Mouse (Mus musculus) C2C12 (cell line): ENCODE measurements at regions not wholly inside any gene's neighbourhood (a gene's known extent, or its start where the extent isn't known, plus 50 kb on each side); places are given as distances from the start of the nearest gene placed in this dataset.

Source experiments
- CTCF ChIP-seq: IDR thresholded peaks from one replicate; pipeline ENCODE4 v1.5.1; 2011; ENCODE audit not compliant: control insufficient read depth, insufficient read depth, insufficient read length
- MAX ChIP-seq: IDR thresholded peaks from one replicate; pipeline ENCODE4 v1.6.1; 2011; ENCODE audit warnings: mild to moderate bottlenecking, control low read depth
- MYOD1 ChIP-seq: IDR thresholded peaks from one replicate; pipeline ENCODE4 v1.6.1; 2011; ENCODE audit warnings: low read depth; ENCODE audit not compliant: control insufficient read depth, insufficient read length
- MYOG ChIP-seq: IDR thresholded peaks from one replicate; pipeline ENCODE4 v1.6.1; 2011; ENCODE audit not compliant: control insufficient read depth, insufficient read length; ENCODE audit errors: extremely low read depth
- USF1 ChIP-seq: IDR thresholded peaks from one replicate; pipeline ENCODE4 v1.6.1; 2011; ENCODE audit warnings: low read depth, mild to moderate bottlenecking, control low read depth, moderate library complexity

GRCm38 (mm10) chr8:74309810-74310209, 563.2 kb upstream of the Isx start:
- TF ChIP-seq MAX (no peak), CTCF (no peak), MYOD1 (no peak), MYOG (no peak), USF1 (no peak)
